Mouse (Mus musculus): Measurements from ENCODE around the gene Cavin1.

DNA sequence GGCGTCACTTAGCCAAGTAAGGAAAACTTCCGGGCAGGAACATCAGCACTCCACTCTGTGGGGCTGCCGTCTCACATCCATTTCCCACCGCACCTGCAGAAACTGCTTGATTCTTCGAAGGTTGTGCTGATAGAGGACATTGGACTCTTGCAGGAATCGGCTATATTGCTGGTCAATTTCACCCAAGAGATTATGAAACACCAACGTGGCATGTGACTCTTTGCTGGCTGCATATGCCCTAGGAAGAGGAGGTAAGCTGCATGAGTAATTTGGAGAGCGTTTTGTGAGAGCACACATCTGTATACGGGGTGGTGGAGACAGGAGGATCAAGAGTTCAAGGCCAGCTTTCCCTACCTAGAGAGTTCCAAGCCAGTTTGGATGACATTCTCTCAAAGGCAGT lies 62.1 kb downstream of the Cavin1 start:
- TF ChIP-seq CTCF (IDR thresholded peaks at IDR 0.05; ENCODE audit: extremely low read depth, insufficient read length, insufficient replicate concordance, low read depth, low read length) (no peak), POLR2A (IDR thresholded peaks at IDR 0.05; ENCODE audit: low read depth, low read length) (no peak)
